Mouse (Mus musculus) C2C12 (cell line): ENCODE measurements around the gene G6pc3.

Source experiments
- CEBPB ChIP-seq: IDR thresholded peaks from one replicate; pipeline ENCODE4 v1.6.1; 2011; ENCODE audit warnings: low read depth, mild to moderate bottlenecking, control low read depth, moderate library complexity
- CTCF ChIP-seq: IDR thresholded peaks from one replicate; pipeline ENCODE4 v1.5.1; 2011; ENCODE audit not compliant: control insufficient read depth, insufficient read depth, insufficient read length
- USF1 ChIP-seq: IDR thresholded peaks from one replicate; pipeline ENCODE4 v1.6.1; 2011; ENCODE audit warnings: low read depth, mild to moderate bottlenecking, control low read depth, moderate library complexity

DNA sequence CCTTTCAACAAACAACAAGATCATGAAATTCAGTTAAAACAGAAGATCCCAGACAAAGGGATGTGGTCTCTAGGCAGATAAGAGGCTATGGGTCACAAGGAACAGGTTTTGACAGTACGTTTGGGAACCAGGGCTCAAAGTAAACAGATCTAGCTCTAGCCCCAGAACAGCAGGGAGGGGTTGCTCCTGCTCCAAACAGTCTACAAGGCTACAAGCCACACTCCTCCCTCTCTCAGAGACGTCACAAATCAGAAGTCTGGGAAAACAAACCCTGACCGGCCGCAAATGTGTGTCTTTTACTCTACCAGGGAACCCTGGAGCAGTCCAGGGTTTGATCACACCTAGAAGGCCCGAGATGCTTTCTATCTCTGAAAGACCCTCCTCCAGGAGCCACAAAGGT is 21.6 kb downstream of the G6pc3 start:
- TF ChIP-seq CTCF (no peak), USF1 (no peak), CEBPB (no peak)
